Mouse (Mus musculus): ENCODE measurements at regions not wholly inside any gene's neighbourhood (a gene's known extent, or its start where the extent isn't known, plus 50 kb on each side); places are given as distances from the start of the nearest gene placed in this dataset.
A peak's percentile ranks its signal among the peaks of the same experiment; 100 is the strongest.

- Histone ChIP-seq H3K27me3 (peaks cover 10% of the 10 kb centered on the region), H3K4me2 (no peak overlapping the region), H3K36me3 (no peaks in the 10 kb centered on the region), H3K9me3 (replicated peaks) (no peaks in the 10 kb centered on the region), H3K27ac (no peak overlapping the region), H3K9ac (no peak overlapping the region), H3K4me3 (replicated peaks) (no peak overlapping the region), H3K4me1 (replicated peaks) (peaks cover 5% of the 10 kb centered on the region; the same call in 1 of the 2 replicates)
- DNase-seq = no peak
- WGBS (ENCODE audit: insufficient replicate concordance) = 43% methylated on average over 11 of the region's 11 CpGs
- no peak for ATAC-seq (ENCODE audit: low read depth)
Observed at GRCm38 (mm10) chr1:189990046-189990622, 68.0 kb upstream of the Smyd2 start.

- Histone ChIP-seq H3K27ac (no peak overlapping the region), H3K9ac (no peak overlapping the region), H3K4me3 (replicated peaks) (no peak overlapping the region), H3K9me3 (replicated peaks) (no peaks in the 10 kb centered on the region), H3K4me2 (no peak overlapping the region), H3K4me1 (replicated peaks) (peaks cover 5% of the 10 kb centered on the region; the same call in 1 of the 2 replicates), H3K27me3 (peaks cover 10% of the 10 kb centered on the region), H3K36me3 (no peaks in the 10 kb centered on the region)
- 25% methylated on average over 14 of the region's 14 CpGs for WGBS (ENCODE audit: insufficient replicate concordance)
- DNase-seq (no peak), ATAC-seq (ENCODE audit: low read depth) (no peak)
Observed at GRCm38 (mm10) chr1:189989376-189989775, 67.2 kb upstream of the Smyd2 start.

GRCm38 (mm10) chr1:189988864-189989263, 66.7 kb upstream of the Smyd2 start:
- H3K4me1 ChIP-seq (replicated peaks) = peaks cover 5% of the 10 kb centered on the region; the same call in 1 of the 2 replicates
- no peak overlapping the region for H3K9ac ChIP-seq
- DNase-seq = no peak
- no peak overlapping the region for H3K4me2 ChIP-seq
- no peak overlapping the region for H3K27ac ChIP-seq
- no peaks in the 10 kb centered on the region for H3K9me3 ChIP-seq (replicated peaks)
- WGBS (ENCODE audit: insufficient replicate concordance) = 75% methylated on average over 3 of the region's 3 CpGs
- no peak overlapping the region for H3K4me3 ChIP-seq (replicated peaks)
- H3K27me3 ChIP-seq = peaks cover 10% of the 10 kb centered on the region
- H3K36me3 ChIP-seq = no peaks in the 10 kb centered on the region
- ATAC-seq (ENCODE audit: low read depth) = no peak

- H3K4me2 ChIP-seq = no peak overlapping the region
- H3K36me3 ChIP-seq = no peaks in the 10 kb centered on the region
- no peak overlapping the region for H3K9ac ChIP-seq
- no peak for ATAC-seq (ENCODE audit: low read depth)
- H3K27me3 ChIP-seq = peaks cover 5% of the 10 kb centered on the region
- 0 out of 2 replicates have a peak, but pooled peaks cover 2% of the 10 kb centered on the region for H3K4me1 ChIP-seq (replicated peaks)
- no peak for DNase-seq
- H3K9me3 ChIP-seq (replicated peaks) = no peaks in the 10 kb centered on the region
- no peak overlapping the region for H3K4me3 ChIP-seq (replicated peaks)
- H3K27ac ChIP-seq = no peak overlapping the region
- WGBS (ENCODE audit: insufficient replicate concordance) = 44% methylated on average over 11 of the region's 11 CpGs
Observed at GRCm38 (mm10) chr1:189985516-189986205, 63.5 kb upstream of the Smyd2 start.

- no peaks in the 10 kb centered on the region for H3K27me3 ChIP-seq
- WGBS (ENCODE audit: insufficient replicate concordance) = 78% methylated on average over 10 of the region's 10 CpGs
- no peak overlapping the region for H3K9ac ChIP-seq
- H3K4me1 ChIP-seq (replicated peaks) = no peaks in the 10 kb centered on the region
- DNase-seq (no peak), ATAC-seq (ENCODE audit: low read depth) (no peak)
- no peaks in the 10 kb centered on the region for H3K9me3 ChIP-seq (replicated peaks)
- H3K36me3 ChIP-seq = no peaks in the 10 kb centered on the region
- no peak overlapping the region for H3K4me3 ChIP-seq (replicated peaks)
- no peak overlapping the region for H3K4me2 ChIP-seq
- no peak overlapping the region for H3K27ac ChIP-seq
Observed at GRCm38 (mm10) chr1:189978244-189978643, 56.1 kb upstream of the Smyd2 start.

GRCm38 (mm10) chr1:189975660-189976059, 53.5 kb upstream of the Smyd2 start:
- no peak overlapping the region for H3K4me3 ChIP-seq (replicated peaks)
- ATAC-seq (ENCODE audit: low read depth) = no peak
- H3K36me3 ChIP-seq = no peaks in the 10 kb centered on the region
- no peak overlapping the region for H3K9ac ChIP-seq
- no peaks in the 10 kb centered on the region for H3K9me3 ChIP-seq (replicated peaks)
- DNase-seq = no peak
- 79% methylated on average over 9 of the region's 9 CpGs for WGBS (ENCODE audit: insufficient replicate concordance)
- H3K4me2 ChIP-seq = no peak overlapping the region
- no peaks in the 10 kb centered on the region for H3K27me3 ChIP-seq
- no peak overlapping the region for H3K27ac ChIP-seq
- H3K4me1 ChIP-seq (replicated peaks) = no peaks in the 10 kb centered on the region

GRCm38 (mm10) chr1:189972790-189973406, 50.7 kb upstream of the Smyd2 start:
- no peaks in the 10 kb centered on the region for H3K9me3 ChIP-seq (replicated peaks)
- no peak overlapping the region for H3K4me2 ChIP-seq
- no peaks in the 10 kb centered on the region for H3K4me1 ChIP-seq (replicated peaks)
- ATAC-seq (ENCODE audit: low read depth) (peak; percentile 41; the same call in 1 of the 2 replicates), DNase-seq (peak; percentile 53)
- 11% methylated on average over 13 of the region's 13 CpGs for WGBS (ENCODE audit: insufficient replicate concordance)
- H3K27me3 ChIP-seq = 0 out of 2 replicates have a peak, but pooled peaks cover 3% of the 10 kb centered on the region
- no peak overlapping the region for H3K4me3 ChIP-seq (replicated peaks)
- no peak overlapping the region for H3K9ac ChIP-seq
- H3K27ac ChIP-seq = no peak overlapping the region
- no peaks in the 10 kb centered on the region for H3K36me3 ChIP-seq
